Mouse (Mus musculus): Measurements from ENCODE around the gene Tmem258.

- no peak for TF ChIP-seq POLR2A (IDR thresholded peaks at IDR 0.05; ENCODE audit: control insufficient read depth, low read depth, low read length)
- no peak for TF ChIP-seq CTCF (IDR thresholded peaks at IDR 0.05; ENCODE audit: control insufficient read depth, insufficient read depth, insufficient replicate concordance, low read depth, low read length)
Observed at GRCm38 (mm10) chr19:10188281-10188811, 15.5 kb upstream of the Tmem258 start.

Data from testis, adult 2 months (tissue).